Mouse (Mus musculus): ENCODE data around the gene Cmss1. TPM values are rescaled to one million over a fixed set of nuclear protein-coding genes. Genes with fewer than 3 reads are reported as not detected.

Gene Cmss1
- polyA plus RNA-seq, 1 experiment, result 2.8 TPM

DNA sequence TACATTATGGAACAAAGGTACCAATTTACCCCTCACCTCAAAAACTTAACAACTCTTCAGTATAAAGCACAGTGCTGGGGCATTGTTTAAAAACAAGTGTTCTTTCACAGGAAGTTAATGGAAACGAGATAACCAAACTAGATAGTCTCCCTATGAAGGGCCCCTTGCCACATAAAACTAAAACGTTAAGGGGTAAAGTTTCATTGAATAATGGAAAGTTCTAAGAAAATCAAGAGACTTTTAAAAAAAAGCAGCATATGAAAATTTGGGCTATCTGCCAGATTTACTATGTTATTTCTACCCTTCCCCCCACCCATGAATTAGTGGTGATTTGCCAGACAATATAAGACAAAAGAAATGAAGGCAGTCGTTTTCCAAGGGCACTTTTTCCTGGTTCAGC is 21.5 kb downstream of the Cmss1 start:
- no peaks in the 10 kb centered on the region for H3K27me3 ChIP-seq (ENCODE audit: control insufficient read depth)
- H3K4me3 ChIP-seq (replicated peaks), result no peak overlapping the region
- H3K9me3 ChIP-seq (ENCODE audit: control insufficient read depth, low read length), result no peaks in the 10 kb centered on the region
- no peaks in the 10 kb centered on the region for H3K36me3 ChIP-seq (ENCODE audit: control insufficient read depth)
- H3K4me1 ChIP-seq (ENCODE audit: control insufficient read depth), result no peaks in the 10 kb centered on the region
- TF ChIP-seq GATA1 (IDR thresholded peaks at IDR 0.05; ENCODE audit: low read length) (no peak), TAL1 (IDR thresholded peaks at IDR 0.05; ENCODE audit: low read length) (no peak)

DNA sequence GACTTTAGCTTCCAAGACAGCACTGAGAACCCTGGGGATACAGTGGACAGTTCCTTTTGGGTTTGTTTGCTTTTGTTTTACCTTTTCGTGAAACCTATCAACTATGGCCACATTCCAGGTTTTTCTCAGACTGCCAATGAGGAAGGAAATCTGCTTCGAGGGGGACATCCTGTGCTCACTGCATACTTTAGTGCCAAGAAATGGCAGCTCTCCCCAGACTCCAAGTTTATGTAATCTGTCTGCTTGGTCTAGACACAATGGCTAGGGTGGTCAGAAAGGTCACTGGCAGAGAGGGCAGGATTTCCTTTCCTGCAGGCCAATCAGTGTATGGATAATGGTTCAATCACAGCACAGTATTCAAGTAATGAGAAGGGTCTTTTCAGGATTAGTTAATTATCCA is 24.7 kb downstream of the Cmss1 start:
- TF ChIP-seq GATA1 (IDR thresholded peaks at IDR 0.05; ENCODE audit: low read length) (no peak), TAL1 (IDR thresholded peaks at IDR 0.05; ENCODE audit: low read length) (no peak)
- no peaks in the 10 kb centered on the region for H3K4me1 ChIP-seq (ENCODE audit: control insufficient read depth)
- no peaks in the 10 kb centered on the region for H3K36me3 ChIP-seq (ENCODE audit: control insufficient read depth)
- no peaks in the 10 kb centered on the region for H3K9me3 ChIP-seq (ENCODE audit: control insufficient read depth, low read length)
- no peak overlapping the region for H3K4me3 ChIP-seq (replicated peaks)
- H3K27me3 ChIP-seq (ENCODE audit: control insufficient read depth), result no peaks in the 10 kb centered on the region

DNA sequence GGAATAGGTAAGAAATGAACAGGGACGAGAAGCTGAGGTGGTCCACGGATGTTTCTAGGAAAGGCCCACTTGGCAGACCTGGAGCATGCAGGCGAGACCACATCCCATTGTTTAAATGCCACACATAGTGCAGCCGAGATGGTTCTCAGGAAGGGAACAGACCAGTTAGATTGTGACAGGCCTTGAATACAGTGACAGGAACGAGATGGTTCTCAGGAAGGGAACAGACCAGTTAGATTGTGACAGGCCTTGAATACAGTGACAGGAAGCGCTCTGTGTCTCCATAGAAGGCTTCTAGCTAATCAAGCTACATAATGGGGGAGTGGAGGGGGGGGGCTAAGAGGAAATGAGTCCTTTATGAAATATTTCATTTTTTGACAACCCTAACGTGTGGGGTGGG is 26.6 kb downstream of the Cmss1 start:
- TF ChIP-seq TAL1 (IDR thresholded peaks at IDR 0.05; ENCODE audit: low read length), result no peak
- TF ChIP-seq GATA1 (IDR thresholded peaks at IDR 0.05; ENCODE audit: low read length), result no peak
- Histone ChIP-seq H3K4me1 (ENCODE audit: control insufficient read depth) (no peaks in the 10 kb centered on the region), H3K36me3 (ENCODE audit: control insufficient read depth) (no peaks in the 10 kb centered on the region), H3K9me3 (ENCODE audit: control insufficient read depth, low read length) (no peaks in the 10 kb centered on the region), H3K4me3 (replicated peaks) (no peak overlapping the region), H3K27me3 (ENCODE audit: control insufficient read depth) (no peaks in the 10 kb centered on the region)

DNA sequence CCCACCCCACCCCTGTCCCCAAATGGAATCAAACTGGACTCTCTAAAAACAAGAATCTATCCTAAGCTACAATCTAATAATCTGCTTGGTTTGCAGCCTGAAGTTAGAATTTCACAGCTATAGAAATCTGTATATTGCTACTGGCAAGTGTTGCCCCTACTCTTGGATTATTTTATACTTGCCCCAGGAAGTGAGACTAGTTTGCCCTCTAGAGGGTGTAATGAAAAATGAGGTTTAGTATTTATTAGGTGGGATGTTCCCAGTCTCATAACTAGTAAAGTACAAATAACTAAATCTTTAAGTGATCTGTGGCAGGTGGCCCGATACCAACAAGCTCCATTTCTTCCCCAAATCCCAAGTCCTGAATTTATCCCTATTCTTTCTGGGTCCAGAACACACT is 29.1 kb downstream of the Cmss1 start:
- H3K27me3 ChIP-seq (ENCODE audit: control insufficient read depth), result no peaks in the 10 kb centered on the region
- no peaks in the 10 kb centered on the region for H3K9me3 ChIP-seq (ENCODE audit: control insufficient read depth, low read length)
- H3K36me3 ChIP-seq (ENCODE audit: control insufficient read depth), result no peaks in the 10 kb centered on the region
- TF ChIP-seq GATA1 (IDR thresholded peaks at IDR 0.05; ENCODE audit: low read length) (no peak), TAL1 (IDR thresholded peaks at IDR 0.05; ENCODE audit: low read length) (no peak)
- H3K4me3 ChIP-seq (replicated peaks), result no peak overlapping the region
- H3K4me1 ChIP-seq (ENCODE audit: control insufficient read depth), result no peaks in the 10 kb centered on the region

DNA sequence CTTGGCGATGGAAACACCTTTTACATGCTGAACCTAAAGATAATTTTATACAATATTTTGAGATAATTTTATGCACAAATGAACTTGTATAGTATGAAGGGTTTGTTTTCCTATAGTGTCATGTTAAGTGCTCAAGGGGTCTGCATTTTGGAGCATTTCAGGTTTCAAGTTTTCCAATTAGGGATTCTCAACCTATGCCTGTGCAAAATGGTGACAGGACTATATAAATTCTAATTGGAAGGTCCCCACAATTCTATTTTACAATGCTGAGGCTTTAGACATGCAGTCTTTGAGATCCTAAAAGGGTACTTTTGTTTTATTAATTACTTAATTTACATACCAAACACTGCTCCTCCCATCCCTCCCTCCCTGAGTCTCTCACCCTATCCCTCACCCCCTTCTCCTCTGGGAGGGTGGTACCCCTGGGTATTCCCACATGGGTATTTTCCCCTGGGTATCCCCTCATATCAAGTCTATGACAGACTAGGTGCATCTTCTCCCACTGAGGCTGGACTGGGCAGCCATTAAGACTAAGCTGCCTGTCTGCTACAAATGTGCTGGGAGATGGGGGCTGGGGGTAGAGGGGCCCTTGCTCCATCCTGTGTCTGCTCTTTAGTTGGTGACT is 30.8 kb downstream of the Cmss1 start:
- TF ChIP-seq TAL1 (IDR thresholded peaks at IDR 0.05; ENCODE audit: low read length) (no peak), GATA1 (IDR thresholded peaks at IDR 0.05; ENCODE audit: low read length) (no peak)
- Histone ChIP-seq H3K36me3 (ENCODE audit: control insufficient read depth) (no peaks in the 10 kb centered on the region), H3K4me1 (ENCODE audit: control insufficient read depth) (no peaks in the 10 kb centered on the region), H3K9me3 (ENCODE audit: control insufficient read depth, low read length) (no peaks in the 10 kb centered on the region), H3K27me3 (ENCODE audit: control insufficient read depth) (no peaks in the 10 kb centered on the region), H3K4me3 (replicated peaks) (no peak overlapping the region)

DNA sequence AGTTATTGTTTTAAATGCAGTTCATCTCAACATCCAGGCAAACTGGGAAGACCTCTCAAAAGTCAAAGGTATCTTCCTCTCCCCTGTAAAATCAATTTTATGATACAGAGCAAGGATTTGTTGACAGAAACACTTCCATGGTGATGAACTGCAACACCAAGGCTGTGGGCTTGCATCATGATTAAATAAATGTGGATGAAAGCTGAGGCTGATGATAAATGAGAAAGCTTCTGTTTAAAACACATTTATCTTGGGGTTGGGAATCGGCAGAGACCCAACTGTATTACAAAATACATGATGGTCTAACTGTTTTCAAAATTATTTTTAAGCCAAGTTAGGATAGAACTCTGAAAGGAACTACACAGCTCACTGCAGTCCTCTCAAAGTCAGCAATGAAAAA is 32.8 kb downstream of the Cmss1 start:
- H3K27me3 ChIP-seq (ENCODE audit: control insufficient read depth), result no peaks in the 10 kb centered on the region
- no peaks in the 10 kb centered on the region for H3K4me1 ChIP-seq (ENCODE audit: control insufficient read depth)
- no peaks in the 10 kb centered on the region for H3K36me3 ChIP-seq (ENCODE audit: control insufficient read depth)
- TF ChIP-seq TAL1 (IDR thresholded peaks at IDR 0.05; ENCODE audit: low read length) (no peak), GATA1 (IDR thresholded peaks at IDR 0.05; ENCODE audit: low read length) (no peak)
- no peak overlapping the region for H3K4me3 ChIP-seq (replicated peaks)
- no peaks in the 10 kb centered on the region for H3K9me3 ChIP-seq (ENCODE audit: control insufficient read depth, low read length)

DNA sequence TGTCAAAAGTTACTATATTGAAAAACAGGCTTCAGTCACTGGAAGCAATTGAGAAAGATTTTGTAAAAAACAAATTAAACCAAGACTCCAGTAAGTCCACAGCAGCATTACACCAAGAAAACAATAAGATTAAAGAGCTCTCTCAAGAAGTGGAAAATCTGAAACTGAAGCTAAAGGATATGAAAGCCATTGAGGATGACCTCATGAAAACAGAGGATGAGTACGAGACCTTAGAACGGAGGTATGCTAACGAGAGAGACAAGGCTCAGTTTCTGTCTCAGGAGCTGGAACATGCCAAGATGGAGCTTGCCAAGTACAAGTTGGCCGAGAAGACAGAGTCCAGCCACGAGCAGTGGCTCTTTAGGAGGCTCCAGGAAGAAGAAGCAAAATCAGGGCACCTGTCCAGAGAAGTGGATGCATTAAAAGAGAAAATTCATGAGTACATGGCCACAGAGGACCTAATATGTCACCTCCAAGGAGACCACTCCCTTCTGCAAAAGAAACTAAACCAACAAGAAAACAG is 35.8 kb downstream of the Cmss1 start:
- TF ChIP-seq TAL1 (IDR thresholded peaks at IDR 0.05; ENCODE audit: low read length) (no peak), GATA1 (IDR thresholded peaks at IDR 0.05; ENCODE audit: low read length) (no peak)
- no peak overlapping the region for H3K4me3 ChIP-seq (replicated peaks)
- no peaks in the 10 kb centered on the region for H3K9me3 ChIP-seq (ENCODE audit: control insufficient read depth, low read length)
- no peaks in the 10 kb centered on the region for H3K36me3 ChIP-seq (ENCODE audit: control insufficient read depth)
- no peaks in the 10 kb centered on the region for H3K27me3 ChIP-seq (ENCODE audit: control insufficient read depth)
- H3K4me1 ChIP-seq (ENCODE audit: control insufficient read depth), result no peaks in the 10 kb centered on the region

DNA sequence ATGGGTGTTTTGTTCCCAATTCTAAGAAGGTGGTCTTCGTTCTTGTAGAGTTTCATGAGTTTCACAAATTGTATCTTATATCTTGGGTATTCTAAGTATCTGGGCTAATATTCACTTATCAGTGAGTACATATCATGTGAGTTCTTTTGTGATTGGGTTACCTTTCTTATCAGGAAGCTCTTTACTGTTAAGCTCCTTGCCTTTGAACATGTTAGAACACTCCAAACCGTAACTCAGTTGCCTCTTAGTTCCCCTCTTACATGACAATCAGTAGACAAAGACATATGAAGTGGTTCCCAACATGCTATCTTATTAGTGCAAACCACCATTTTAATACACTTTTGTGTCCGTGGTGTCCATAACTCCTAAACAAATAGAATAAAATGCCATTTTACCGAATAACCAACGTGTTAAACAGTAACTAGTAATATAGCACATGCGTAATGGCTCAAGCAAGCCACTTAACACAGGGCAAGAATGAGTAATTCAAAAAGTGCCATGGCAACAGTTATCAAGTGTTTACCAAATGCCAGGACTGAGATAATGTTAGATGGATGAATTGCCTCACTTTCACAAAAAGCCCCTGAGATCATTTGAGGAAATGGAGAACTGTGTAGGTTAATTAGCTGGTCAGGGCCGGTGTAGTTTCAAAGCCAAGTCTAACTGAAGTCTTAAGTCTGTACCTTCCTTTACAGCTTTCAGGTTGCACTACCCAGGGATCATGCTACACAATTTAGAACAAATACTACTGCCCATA is 37.8 kb downstream of the Cmss1 start:
- H3K4me3 ChIP-seq (replicated peaks), result no peak overlapping the region

DNA sequence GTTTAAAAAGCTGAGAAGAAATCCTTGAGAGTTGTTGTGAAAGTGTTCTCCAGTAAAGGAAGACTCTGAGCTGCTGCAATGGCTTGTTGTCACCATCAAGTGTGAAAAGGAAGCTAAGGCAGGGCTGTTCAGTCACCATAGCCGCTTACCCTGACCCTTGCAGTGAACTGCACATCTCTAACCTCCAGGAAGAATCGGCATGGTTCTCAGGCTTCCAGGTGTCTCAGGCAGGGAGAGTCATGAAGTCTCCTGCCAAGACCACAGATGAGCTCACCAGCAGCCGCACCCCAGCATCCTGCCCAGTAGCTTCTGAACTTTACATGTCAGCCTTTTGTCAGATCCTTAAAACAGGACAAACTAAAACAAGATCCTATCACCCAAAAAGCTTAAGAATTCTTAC is 40.4 kb downstream of the Cmss1 start:
- H3K4me3 ChIP-seq (replicated peaks), result no peak overlapping the region
- H3K27me3 ChIP-seq (ENCODE audit: control insufficient read depth), result no peaks in the 10 kb centered on the region
- H3K4me1 ChIP-seq (ENCODE audit: control insufficient read depth), result no peaks in the 10 kb centered on the region
- no peaks in the 10 kb centered on the region for H3K9me3 ChIP-seq (ENCODE audit: control insufficient read depth, low read length)
- TF ChIP-seq TAL1 (IDR thresholded peaks at IDR 0.05; ENCODE audit: low read length), result no peak
- TF ChIP-seq GATA1 (IDR thresholded peaks at IDR 0.05; ENCODE audit: low read length), result no peak
- no peaks in the 10 kb centered on the region for H3K36me3 ChIP-seq (ENCODE audit: control insufficient read depth)

More for the DNA sequence above, 37.8 kb downstream of the Cmss1 start:
- Histone ChIP-seq H3K27me3 (ENCODE audit: control insufficient read depth) (no peaks in the 10 kb centered on the region), H3K4me1 (ENCODE audit: control insufficient read depth) (no peaks in the 10 kb centered on the region), H3K36me3 (ENCODE audit: control insufficient read depth) (no peaks in the 10 kb centered on the region), H3K9me3 (ENCODE audit: control insufficient read depth, low read length) (no peaks in the 10 kb centered on the region)
- TF ChIP-seq TAL1 (IDR thresholded peaks at IDR 0.05; ENCODE audit: low read length) (no peak), GATA1 (IDR thresholded peaks at IDR 0.05; ENCODE audit: low read length) (no peak)
